17 mouse cellular contexts compared by ENCODE assay signal in the genomic region with DNA sequence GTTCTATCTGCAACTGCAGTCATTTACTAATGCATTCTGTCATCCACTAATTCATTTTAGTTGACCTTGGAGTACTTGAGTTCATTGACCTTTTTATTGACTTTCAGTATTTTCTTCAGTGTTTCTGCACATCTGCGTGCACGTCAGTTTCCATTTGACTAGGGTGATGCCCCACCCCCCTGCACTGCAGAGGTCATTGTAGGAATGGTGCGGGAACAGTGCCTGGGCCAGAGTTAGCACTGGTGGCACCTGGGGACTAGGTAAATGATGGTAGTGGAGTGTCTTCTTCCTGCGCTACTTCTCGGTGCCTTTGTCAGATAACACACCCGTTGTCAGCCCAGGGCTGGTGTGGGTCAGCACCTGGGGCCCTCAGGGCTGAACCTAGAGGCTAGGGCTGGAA.
DNase-seq lines count a peak whose midpoint lies in the region; ATAC-seq lines count a peak whose summit lies in the region.
"Had no signal": no experiment of that assay in that cellular context is flagged by ENCODE, and none has a peak within 500 bp of the region (broad histone marks: within the 10 kb centered on the region; RNA-seq: fewer than 3 reads in every experiment).

No protein-coding gene starts in this region.

- WGBS in hindbrain, embryonic 13.5 days: 27% methylated on average over 6 of the region's 6 CpGs
- WGBS in hindbrain, embryonic 14.5 days: 27% methylated on average over 6 of the region's 6 CpGs
- 40% methylated on average over 6 of the region's 6 CpGs for WGBS in midbrain, embryonic 13.5 days
- 45% methylated on average over 6 of the region's 6 CpGs for WGBS in midbrain, embryonic 14.5 days
- WGBS in midbrain, embryonic 15.5 days: 42% methylated on average over 6 of the region's 6 CpGs

- H3K27me3 ChIP-seq in hindbrain, embryonic 13.5 days: peaks cover 16% of the 10 kb centered on the region; the same call in 1 of the 2 replicates
- no peaks in the 10 kb centered on the region for H3K27me3 ChIP-seq in hindbrain, embryonic 14.5 days (ENCODE audit: control insufficient read depth, insufficient read depth, low read length)
- H3K27me3 ChIP-seq in midbrain, embryonic 13.5 days: 0 out of 2 replicates have a peak, but pooled peaks cover 4% of the 10 kb centered on the region
- H3K27me3 ChIP-seq in midbrain, embryonic 14.5 days (ENCODE audit: control insufficient read depth, insufficient read depth, low read length): no peaks in the 10 kb centered on the region
- no peaks in the 10 kb centered on the region for H3K27me3 ChIP-seq in midbrain, embryonic 15.5 days (replicated peaks)
- H3K27me3 ChIP-seq: forebrain, embryonic 15.5 days had no signal

- H3K36me3 ChIP-seq in hindbrain, embryonic 13.5 days: no peaks in the 10 kb centered on the region
- H3K36me3 ChIP-seq in hindbrain, embryonic 14.5 days (replicated peaks; ENCODE audit: control insufficient read depth, insufficient read depth): no peaks in the 10 kb centered on the region
- no peaks in the 10 kb centered on the region for H3K36me3 ChIP-seq in midbrain, embryonic 13.5 days
- H3K36me3 ChIP-seq in midbrain, embryonic 14.5 days (ENCODE audit: control insufficient read depth, insufficient read depth, low read length): no peaks in the 10 kb centered on the region
- no peaks in the 10 kb centered on the region for H3K36me3 ChIP-seq in midbrain, embryonic 15.5 days (replicated peaks)
- H3K36me3 ChIP-seq: forebrain, embryonic 15.5 days; heart, embryonic 10.5 days had no signal

- no peak overlapping the region for H3K9ac ChIP-seq in hindbrain, embryonic 13.5 days
- no peak overlapping the region for H3K9ac ChIP-seq in hindbrain, embryonic 14.5 days
- no peak overlapping the region for H3K9ac ChIP-seq in midbrain, embryonic 13.5 days (replicated peaks)
- H3K9ac ChIP-seq in midbrain, embryonic 14.5 days (replicated peaks; ENCODE audit: low read length): no peak overlapping the region
- H3K9ac ChIP-seq in midbrain, embryonic 15.5 days: no peak overlapping the region
- H3K9ac ChIP-seq: forebrain, embryonic 15.5 days; liver, embryonic 14.5 days had no signal

- no peaks in the 10 kb centered on the region for H3K9me3 ChIP-seq in hindbrain, embryonic 13.5 days
- H3K9me3 ChIP-seq in hindbrain, embryonic 14.5 days (ENCODE audit: control insufficient read depth, low read length): no peaks in the 10 kb centered on the region
- no peaks in the 10 kb centered on the region for H3K9me3 ChIP-seq in midbrain, embryonic 13.5 days
- H3K9me3 ChIP-seq in midbrain, embryonic 14.5 days (ENCODE audit: control insufficient read depth, low read length): no peaks in the 10 kb centered on the region
- H3K9me3 ChIP-seq in midbrain, embryonic 15.5 days: no peaks in the 10 kb centered on the region
- H3K9me3 ChIP-seq: forebrain, embryonic 15.5 days; heart, embryonic 10.5 days had no signal

- peak; percentile 44; the same call in 1 of the 2 replicates for ATAC-seq in hindbrain, embryonic 13.5 days (ENCODE audit: low FRiP score)
- no peak; the same call in 1 of the 2 replicates for ATAC-seq in hindbrain, embryonic 14.5 days (ENCODE audit: low FRiP score)
- ATAC-seq in midbrain, embryonic 13.5 days: peak; percentile 44; the same call in 1 of the 2 replicates
- no peak for ATAC-seq in midbrain, embryonic 14.5 days (ENCODE audit: low FRiP score, low TSS enrichment)
- ATAC-seq in midbrain, embryonic 15.5 days (replicated peaks): no peak

- peaks cover 37% of the 10 kb centered on the region for H3K4me1 ChIP-seq in hindbrain, embryonic 13.5 days (replicated peaks)
- H3K4me1 ChIP-seq in hindbrain, embryonic 14.5 days (replicated peaks; ENCODE audit: control insufficient read depth, insufficient read depth, low read length): peaks cover 29% of the 10 kb centered on the region
- H3K4me1 ChIP-seq in midbrain, embryonic 13.5 days (replicated peaks): peaks cover 34% of the 10 kb centered on the region
- H3K4me1 ChIP-seq in midbrain, embryonic 14.5 days (ENCODE audit: control insufficient read depth, insufficient read depth, low read length): peaks cover 19% of the 10 kb centered on the region
- peaks cover 29% of the 10 kb centered on the region for H3K4me1 ChIP-seq in midbrain, embryonic 15.5 days
- H3K4me1 ChIP-seq: heart, embryonic 10.5 days had no signal

- intact Hi-C loops in heart, postnatal 36 days (cut with DNase I): no loop called here

- H3K4me3 ChIP-seq in hindbrain, embryonic 13.5 days: no peak overlapping the region
- no peak overlapping the region for H3K4me3 ChIP-seq in hindbrain, embryonic 14.5 days (replicated peaks; ENCODE audit: low read length)
- no peak overlapping the region for H3K4me3 ChIP-seq in midbrain, embryonic 13.5 days (replicated peaks)
- H3K4me3 ChIP-seq in midbrain, embryonic 14.5 days (replicated peaks; ENCODE audit: low read depth, low read length): no peak overlapping the region
- H3K4me3 ChIP-seq in midbrain, embryonic 15.5 days: no peak overlapping the region
- H3K4me3 ChIP-seq: forebrain, embryonic 15.5 days; heart, embryonic 10.5 days; left cerebral cortex, adult 2 months; myocyte had no signal

- no peak for DNase-seq in hindbrain, embryonic 14.5 days (ENCODE audit: low spot score)
- DNase-seq in midbrain, embryonic 14.5 days: no peak
- peak; percentile 76 for DNase-seq in ZHBTc4 (ENCODE audit: low read depth, low spot score)
- DNase-seq in urinary bladder, postnatal 25 days (ENCODE audit: low spot score): no peak
- DNase-seq in heart, postnatal 36 days: no peak
- DNase-seq: adrenal gland, postnatal 14 days; cerebellum, adult 9-10 months; layer of hippocampus, adult 9-11 months; lung, postnatal 4 days had no signal

- no peak overlapping the region for H3K4me2 ChIP-seq in hindbrain, embryonic 13.5 days
- H3K4me2 ChIP-seq in hindbrain, embryonic 14.5 days (replicated peaks): no peak overlapping the region
- no peak overlapping the region for H3K4me2 ChIP-seq in midbrain, embryonic 13.5 days (replicated peaks)
- H3K4me2 ChIP-seq in midbrain, embryonic 14.5 days (ENCODE audit: low read length): no peak overlapping the region
- H3K4me2 ChIP-seq in midbrain, embryonic 15.5 days: no peak overlapping the region
- H3K4me2 ChIP-seq: forebrain, embryonic 15.5 days had no signal

- H3K27ac ChIP-seq in hindbrain, embryonic 13.5 days: peak overlapping the region; percentile 64; the same call in 1 of the 2 replicates
- no peak overlapping the region for H3K27ac ChIP-seq in hindbrain, embryonic 14.5 days
- H3K27ac ChIP-seq in midbrain, embryonic 13.5 days: peak overlapping the region; percentile 51
- H3K27ac ChIP-seq in midbrain, embryonic 14.5 days (replicated peaks; ENCODE audit: low read depth, low read length): no peak overlapping the region
- peak overlapping the region; percentile 13; the same call in 1 of the 2 replicates for H3K27ac ChIP-seq in midbrain, embryonic 15.5 days
- H3K27ac ChIP-seq: forebrain, embryonic 15.5 days; heart, embryonic 10.5 days; left cerebral cortex, adult 2 months; liver, embryonic 14.5 days had no signal

Comparison
In these comparisons a context has a peak if more than half of its experiments do, and no peak if none do; other contexts are left out.
1. ATAC-seq: peak in hindbrain, embryonic 13.5 days (single experiment) and midbrain, embryonic 13.5 days (single experiment); none in hindbrain, embryonic 14.5 days (single experiment), midbrain, embryonic 14.5 days (single experiment) and midbrain, embryonic 15.5 days (single experiment).
2. H3K27ac ChIP-seq: peak in hindbrain, embryonic 13.5 days (single experiment), midbrain, embryonic 13.5 days (single experiment) and midbrain, embryonic 15.5 days (single experiment); none in hindbrain, embryonic 14.5 days (single experiment) and midbrain, embryonic 14.5 days (single experiment).